Mouse (Mus musculus) adrenal gland, adult (tissue): ENCODE measurements around the gene N4bp2l1.

Experiments used
- DNase-seq, 2 experiments: peaks; one replicate each; pipeline ENCODE4 v3.0.0; 2022 to 2023; ENCODE audit warnings: low spot score in 1 of 2; ENCODE audit not compliant: inconsistent age in 2 of 2

The N4bp2l1 gene

DNA sequence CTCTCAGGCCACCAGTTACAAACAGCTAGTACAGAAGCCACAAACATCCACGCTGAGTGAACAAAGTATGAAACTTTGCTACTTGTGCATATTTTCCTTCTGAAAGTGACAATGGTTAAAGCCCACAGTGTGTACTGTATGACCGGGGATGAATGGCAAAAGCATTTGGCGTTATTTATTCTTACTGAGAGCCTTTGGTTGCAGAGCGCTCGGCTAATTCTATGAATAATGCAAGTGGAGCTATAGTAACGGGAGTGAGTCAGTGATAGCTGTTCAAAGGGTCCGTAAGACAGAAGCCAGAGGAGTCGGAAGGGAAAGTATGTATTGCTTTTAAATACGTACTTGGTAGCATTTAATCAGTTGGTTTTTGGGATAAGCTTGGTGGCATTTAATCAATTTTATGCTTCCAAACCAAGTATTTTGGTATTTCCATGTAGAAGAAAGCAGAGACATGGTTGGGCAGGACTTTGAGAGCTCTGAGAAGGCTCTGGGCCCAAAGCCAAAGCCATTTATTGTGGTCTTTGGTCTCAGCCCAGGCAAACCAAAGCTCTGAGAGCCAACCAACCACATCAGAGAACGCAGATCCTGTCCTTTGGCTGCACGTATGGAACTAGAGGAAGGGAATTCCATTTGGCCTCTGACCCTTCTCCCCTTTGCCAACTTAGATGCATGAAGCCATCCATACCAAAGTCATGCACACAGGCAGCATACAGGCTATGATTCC lies 26.3 kb downstream of the N4bp2l1 start:
- DNase-seq = no peak

DNA sequence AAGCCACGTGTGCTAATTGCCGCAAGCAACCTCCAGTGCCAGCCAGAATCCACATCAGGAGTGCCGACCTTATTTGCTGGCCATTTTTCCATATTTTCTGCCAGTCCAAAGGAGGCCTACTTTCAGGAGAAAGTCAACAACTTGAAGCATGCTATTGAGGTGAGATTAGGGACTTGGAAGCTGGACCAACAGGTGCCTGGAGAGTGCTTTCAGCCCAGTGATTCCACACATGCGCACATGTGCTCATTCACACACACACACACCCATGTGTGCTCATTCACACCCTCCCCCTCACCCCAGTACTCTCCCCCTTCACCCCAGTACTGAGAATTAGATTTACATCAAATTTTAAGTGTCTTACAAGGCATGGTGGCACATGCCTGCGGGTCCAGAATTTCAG lies 30.0 kb downstream of the N4bp2l1 start:
- DNase-seq = no peak

DNA sequence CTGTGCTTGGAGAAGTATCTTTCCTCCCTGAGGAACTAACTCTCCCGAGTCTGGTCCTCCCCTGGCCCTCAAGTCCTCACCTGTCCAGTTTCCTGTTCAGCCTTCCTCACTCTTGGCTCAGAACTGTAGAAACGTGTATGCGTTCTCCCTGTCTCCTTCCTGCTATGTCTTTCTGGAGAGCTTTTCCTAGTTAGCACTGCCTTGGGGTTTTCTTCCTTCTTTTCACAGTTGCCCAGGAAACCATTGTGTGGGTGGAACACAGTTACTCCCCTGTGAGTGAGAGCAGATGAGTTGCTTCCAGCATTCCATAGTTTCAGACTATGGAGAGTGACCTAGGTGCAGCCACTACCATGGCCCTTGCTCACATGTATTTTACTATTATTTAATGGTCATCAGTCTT lies 30.8 kb downstream of the N4bp2l1 start:
- no peak for DNase-seq

DNA sequence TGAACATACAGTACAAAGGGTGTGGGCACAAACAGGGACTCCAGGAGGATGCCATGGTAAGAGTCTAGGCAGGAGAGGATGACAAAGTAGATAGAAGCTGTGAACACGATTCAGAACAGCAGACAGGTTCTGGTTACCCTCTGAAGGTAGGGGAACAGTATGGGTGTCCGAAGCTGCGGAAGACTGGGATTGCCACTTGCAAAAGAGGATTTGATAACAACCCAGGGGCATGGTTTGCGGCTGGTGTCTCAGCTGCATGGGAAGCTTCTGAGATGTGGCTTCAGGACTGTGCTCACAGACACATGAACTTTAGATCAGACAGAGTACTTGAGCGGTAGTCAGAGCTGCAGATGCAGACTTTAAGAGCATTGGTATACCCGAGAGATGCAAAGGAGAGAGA lies 32.6 kb downstream of the N4bp2l1 start:
- no peak for DNase-seq

DNA sequence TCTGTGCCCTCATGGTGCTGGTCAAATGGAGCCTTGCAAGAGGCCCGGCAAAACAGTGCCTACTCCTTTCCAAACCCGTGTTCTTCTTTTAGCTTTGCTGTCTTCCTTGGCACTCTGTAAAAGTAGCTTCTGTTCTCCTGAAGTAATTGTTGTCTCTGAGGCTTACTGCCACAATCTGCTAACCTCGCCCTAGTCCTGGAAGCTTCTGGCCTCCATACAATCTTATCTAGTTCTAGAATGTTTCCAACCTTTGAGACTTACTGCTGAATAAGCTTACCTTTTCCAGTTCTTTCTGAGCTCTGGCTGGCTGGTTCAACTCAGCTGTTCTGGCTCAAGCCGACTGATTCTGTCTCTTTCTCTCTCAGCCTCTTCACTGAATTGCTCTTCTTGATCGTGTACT lies 35.2 kb downstream of the N4bp2l1 start:
- no peak for DNase-seq

DNA sequence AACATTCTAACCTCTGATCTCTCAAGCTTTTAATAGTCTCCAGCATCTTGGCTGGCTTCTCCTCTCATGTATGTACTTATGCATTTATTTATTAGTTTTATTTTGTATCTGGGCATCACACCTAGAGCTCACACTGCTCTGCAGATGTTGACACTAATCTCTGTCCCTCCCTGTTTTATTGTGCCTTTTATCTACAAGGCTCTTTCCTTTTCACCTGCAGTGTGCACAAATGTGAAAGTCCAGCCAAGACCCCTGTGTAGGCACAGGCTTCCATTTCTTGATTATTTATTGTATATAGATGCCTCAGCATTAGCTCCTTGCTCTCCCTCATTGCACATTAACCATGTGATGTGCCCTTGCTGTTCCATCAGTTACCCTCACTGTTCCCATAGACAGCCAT lies 35.6 kb downstream of the N4bp2l1 start:
- DNase-seq = no peak

DNA sequence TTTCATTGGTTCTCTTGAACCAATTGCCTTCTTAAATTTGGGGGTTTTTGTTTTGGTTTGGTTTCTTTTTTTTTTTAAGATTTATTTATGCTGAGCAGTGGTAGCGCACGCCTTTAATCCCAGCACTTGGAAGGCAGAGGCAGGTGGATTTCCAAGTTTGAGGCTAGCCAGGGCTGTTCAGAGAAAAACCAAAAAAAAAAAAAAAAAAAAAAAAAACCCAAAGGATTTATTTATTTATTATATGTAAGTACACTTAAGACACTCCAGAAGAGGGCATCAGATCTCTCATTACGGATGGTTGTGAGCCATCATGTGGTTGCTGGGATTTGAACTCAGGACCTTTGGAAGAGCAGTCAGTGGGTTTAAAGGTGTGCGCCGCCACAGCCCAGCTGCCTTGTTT lies 36.1 kb downstream of the N4bp2l1 start:
- DNase-seq = no peak

DNA sequence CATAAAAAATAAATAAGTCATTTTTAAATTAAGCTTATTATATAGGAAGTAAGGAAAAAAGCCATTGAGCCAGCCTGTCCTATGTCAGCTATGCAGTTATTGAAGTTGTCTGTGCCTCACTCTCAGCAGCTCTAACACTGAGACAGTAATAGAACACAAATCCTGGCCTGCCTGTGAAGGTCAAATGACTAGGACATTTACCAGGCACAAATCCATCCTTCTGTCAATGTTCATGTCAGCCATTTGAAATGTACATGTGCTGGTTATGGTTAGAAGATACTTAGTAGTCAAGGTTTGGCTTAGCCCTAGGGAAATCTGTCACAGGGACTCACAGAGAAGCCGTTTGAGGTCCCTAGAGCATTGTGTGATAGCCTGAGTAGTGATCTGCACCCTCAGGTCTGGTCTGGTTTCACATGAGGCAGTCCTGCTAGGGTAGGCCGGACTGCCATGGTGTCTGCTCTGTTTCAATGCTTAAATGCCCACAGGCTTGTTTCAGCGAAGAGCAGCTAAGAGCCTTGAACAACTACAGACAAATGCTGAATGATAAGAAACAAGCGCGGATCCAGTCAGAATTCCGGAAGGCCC lies 37.4 kb downstream of the N4bp2l1 start:
- no peak for DNase-seq

DNA sequence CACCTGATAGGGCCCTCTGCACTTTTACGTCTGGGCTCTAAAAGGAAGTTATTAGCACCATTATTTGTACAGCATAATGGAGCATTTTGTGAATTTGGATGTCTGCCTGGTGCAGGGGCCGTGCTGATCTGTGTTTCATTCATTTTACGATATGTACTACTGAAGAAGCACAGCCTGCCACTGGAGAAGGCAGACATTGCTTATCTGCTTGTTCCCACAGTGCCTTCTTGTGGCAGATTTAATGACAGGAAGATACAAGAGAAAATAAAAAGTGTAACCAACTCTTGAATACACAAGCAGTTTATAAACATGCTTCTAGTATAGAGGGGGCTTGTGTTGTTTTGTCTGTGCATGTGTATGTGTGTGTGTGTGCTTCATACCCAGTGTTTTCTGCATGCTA lies 45.4 kb downstream of the N4bp2l1 start:
- no peak for DNase-seq

DNA sequence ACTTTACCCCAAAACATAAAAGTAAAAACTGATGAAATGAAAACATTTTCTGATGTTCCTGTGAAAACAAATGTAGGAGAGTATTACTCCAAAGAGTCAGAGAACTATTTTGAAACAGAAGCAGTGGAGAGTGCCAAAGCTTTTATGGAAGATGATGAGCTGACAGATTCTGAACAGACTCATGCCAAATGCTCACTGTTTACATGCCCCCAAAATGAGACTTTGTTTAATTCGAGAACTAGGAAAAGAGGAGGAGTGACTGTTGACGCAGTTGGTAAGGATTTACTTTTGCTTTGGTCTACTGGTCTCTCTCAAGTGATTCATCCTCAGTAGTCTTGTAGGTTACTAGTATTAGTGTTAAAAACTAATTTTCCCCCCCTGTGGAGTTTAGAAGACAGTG lies 53.8 kb downstream of the N4bp2l1 start:
- no peak for DNase-seq

DNA sequence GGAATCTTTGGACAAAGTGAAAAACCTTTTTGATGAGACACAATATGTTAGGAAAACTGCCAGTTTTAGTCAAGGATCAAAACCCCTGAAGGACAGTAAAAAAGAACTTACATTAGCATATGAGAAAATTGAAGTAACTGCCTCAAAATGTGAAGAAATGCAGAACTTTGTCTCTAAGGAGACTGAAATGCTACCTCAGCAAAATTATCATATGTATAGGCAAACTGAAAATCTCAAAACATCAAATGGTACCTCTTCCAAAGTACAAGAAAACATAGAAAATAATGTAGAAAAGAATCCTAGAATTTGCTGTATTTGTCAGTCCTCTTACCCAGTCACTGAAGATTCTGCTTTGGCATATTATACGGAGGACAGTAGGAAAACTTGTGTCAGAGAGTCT lies 55.7 kb downstream of the N4bp2l1 start:
- DNase-seq = no peak

DNA sequence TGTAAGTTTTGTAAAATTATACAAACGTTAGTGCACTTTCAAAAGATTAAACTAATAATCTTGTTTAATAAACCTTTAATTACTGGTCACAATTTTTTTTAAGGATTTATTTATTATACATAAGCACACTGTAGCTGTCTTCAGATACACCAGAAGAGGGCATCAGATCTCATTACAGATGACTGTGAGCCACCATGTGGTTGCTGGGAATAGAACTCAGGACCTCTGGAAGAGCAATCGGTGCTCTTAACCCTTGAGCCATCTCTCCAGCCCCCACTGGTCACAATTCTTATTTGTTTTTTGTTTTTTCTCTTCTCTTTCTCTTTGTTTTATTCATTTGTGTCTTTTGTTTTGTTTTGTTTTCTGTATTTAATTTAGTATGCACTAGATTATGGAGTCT lies 71.7 kb downstream of the N4bp2l1 start:
- no peak for DNase-seq

DNA sequence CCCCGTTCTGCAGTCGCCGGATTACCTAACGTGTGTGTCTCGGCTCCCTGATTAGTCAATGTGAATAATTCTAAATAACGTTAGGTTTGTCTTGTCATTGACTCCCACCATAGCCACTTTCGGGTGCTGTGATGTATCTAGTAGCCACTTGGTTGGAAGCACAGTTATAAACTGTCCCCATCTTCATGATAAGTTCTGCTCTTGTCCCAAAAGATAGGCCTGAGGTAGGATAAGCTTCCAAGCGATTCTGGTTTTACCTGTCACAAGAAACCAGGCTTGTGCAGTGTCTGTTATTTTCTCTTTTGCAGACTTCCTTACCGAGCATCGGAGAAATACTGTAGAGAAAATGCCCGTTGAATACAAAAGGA lies 74.1 kb downstream of the N4bp2l1 start:
- DNase-seq = no peak

DNA sequence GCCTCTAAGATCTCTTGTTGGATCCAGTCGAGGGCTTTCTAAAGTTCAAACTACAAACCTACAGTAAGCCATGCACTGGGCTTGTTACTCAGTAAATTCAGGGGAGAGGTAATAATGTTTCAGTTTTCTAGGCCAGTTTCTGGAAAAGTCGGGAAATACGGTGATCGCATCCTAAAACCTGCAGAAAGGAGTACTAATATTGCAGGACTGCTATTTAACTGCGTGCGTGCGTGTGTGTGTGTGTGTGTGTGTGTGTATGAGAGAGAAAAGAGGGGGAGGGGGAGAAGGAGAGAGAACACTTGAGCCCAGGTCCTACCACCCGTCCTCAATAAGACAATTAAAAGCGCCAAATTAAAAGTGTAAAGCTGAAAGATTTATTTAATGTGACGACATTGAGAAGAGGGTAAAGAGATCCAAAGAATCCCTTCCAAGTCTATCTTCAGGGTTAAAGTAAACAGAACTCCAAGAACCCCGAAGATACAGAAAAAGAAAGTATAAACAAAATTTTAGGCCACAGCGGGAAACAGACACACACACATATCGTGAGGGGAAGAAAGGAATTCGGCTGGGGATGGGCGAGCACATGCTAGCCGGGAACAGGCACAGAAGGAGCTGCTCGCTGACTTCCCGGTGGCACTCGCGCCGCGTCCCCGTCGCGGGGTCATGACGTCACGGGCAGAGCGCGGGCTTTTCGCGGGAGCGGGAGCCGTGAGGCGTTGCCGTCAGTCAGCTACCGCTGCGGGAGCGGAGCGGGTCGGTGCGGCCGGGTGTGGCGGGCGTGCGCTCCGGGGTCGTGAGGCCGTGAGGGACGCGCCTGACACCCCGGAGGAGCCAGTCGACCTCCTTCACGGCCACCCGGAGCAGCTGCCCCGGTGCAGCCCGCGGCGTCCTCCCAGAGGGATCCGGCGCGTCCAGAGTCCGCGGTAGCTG lies 74.8 kb downstream of the N4bp2l1 start, which contains the start of gene Brca2:
Gene Brca2, plus strand, starts transcription at position 694 of the 930 bp plus-strand sequence.
- DNase-seq = peak; percentile 91 to 96
